Mouse (Mus musculus) G1E (cell line): Measurements from ENCODE around the gene Cnpy3.

Experiments
- CTCF ChIP-seq: IDR thresholded peaks from 2 replicates; pipeline ENCODE4 v1.5.1; 2012; ENCODE audit warnings: low read depth, low read length, inconsistent platforms, mixed read lengths
- GATA2 ChIP-seq: IDR thresholded peaks from 2 replicates; pipeline ENCODE4 v1.6.1; 2012; ENCODE audit warnings: low read depth, low read length, inconsistent platforms, borderline replicate concordance

DNA sequence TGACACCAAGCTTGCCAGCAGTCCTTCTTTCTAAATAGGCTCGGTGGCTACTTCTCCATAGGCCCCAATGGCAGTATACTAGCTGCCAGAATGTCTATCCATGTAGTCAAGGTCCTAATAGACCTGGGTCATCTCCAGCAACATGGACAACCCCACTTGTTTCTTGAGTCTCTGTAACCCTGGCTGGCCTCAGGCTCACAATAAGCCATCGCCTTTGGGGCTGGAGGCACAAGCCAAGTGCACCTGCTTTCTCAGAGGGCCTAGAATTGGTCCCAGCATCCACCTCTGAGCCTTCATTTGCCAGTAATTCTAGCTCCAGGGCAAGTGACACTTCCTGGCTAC lies 22.1 kb upstream of the Cnpy3 start:
- no peak for TF ChIP-seq CTCF
- TF ChIP-seq GATA2 = no peak
